Mouse (Mus musculus): ENCODE measurements around the gene Ppp1ca.

- TF ChIP-seq POLR2A (IDR thresholded peaks at IDR 0.05; ENCODE audit: borderline replicate concordance, control insufficient read depth, low read depth, low read length): no peak
- no peak for TF ChIP-seq CTCF (IDR thresholded peaks at IDR 0.05; ENCODE audit: control insufficient read depth, insufficient read depth, low read length)
Measured at GRCm38 (mm10) chr19:4244775-4245174, 52.9 kb downstream of the Ppp1ca start.
